Mouse (Mus musculus): ENCODE results near the gene Rbpjl.
A peak's percentile ranks its signal among the peaks of the same experiment; 100 is the strongest.

Rbpjl gene

DNA sequence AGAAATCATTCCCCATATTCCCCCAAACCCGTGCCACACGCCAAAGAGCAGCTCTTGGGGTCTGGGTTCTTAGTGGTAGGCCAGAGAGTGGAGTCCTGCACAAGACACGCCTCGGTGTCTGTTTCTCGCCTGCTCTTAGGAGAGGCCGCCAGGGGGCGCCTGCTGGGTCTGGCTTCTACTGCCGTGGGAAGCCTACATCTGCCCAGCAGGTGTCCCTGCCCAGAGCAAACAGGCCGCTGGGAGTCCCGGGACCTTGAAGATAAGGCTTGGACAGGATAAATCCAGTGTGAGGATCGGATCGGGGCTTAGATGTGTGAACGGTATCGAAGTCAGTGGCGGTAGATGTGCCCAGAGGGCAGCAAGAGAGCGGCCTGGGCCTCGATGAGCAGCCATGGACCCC, at the start of gene Rbpjl:
TSS of gene Rbpjl (plus strand) at position 236 of the 400 bp plus-strand sequence.
- DNase-seq = peak; percentile 85

DNA sequence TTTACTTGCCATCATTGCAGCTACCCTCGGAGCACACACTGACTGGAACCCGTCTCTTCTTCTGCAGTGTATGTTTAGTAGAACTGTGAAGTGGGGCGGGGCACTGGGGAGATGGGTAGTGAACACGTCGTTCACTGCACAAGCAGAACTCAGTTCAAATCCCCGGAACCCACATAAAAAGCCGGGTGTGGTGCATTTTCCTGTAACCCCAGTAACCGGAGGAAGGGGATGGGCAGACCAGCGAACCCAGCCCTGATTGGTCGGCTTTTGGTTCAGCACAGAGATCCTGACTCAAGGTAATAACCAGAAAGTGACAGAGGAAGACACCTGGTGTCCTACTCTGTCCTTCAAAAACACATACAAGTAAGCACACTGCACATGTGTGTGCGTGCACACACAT, 49.6 kb upstream of the Rbpjl start:
- no peak for DNase-seq

- DNase-seq = no peak
Measured at GRCm38 (mm10) chr2:164356177-164356967, 46.6 kb upstream of the Rbpjl start.

DNA sequence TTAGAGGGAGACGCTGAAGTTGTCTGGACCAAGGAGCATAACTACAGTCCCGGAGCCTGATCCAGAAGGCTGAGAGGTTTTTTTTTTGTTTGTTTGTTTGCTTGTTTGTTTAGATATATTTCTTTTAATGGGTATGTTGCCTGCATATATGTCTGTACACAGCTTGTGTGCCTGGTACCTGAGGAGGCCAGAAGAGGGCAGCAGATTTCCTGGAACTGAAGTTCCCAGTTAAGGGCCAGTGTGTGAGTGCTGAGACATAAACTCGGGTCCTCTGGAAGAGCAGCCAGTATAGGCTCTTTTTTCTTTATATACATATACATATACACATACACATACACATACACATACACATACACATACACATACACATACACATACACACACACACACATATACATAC, 44.6 kb upstream of the Rbpjl start:
- no peak for DNase-seq

GRCm38 (mm10) chr2:164359031-164359430, 43.9 kb upstream of the Rbpjl start:
- DNase-seq = no peak

- DNase-seq = no peak
Measured at GRCm38 (mm10) chr2:164359668-164360067, 43.3 kb upstream of the Rbpjl start.

- no peak for DNase-seq
Measured at GRCm38 (mm10) chr2:164360974-164361657, 41.8 kb upstream of the Rbpjl start.

DNA sequence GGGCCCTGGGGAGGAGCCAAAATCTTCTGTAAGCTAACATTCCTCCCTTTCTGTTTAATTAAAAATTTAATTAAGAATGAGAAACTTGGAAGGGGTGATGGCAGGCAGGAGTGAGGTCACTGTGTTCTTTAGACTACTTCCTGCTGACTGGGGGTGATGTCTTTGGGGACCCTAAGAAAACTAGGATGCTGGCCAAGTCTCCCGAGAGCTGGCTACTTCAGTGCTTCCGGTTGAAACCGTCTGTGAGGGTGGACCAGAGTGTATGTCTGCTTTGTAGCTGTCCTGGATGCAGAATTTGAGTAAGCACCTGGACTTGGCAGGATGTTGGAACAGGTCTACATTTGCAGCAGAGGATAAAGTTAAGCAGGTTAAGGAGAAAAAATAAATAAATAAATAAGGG, 36.0 kb upstream of the Rbpjl start:
- DNase-seq = no peak

GRCm38 (mm10) chr2:164368620-164369105, 34.3 kb upstream of the Rbpjl start:
- no peak for DNase-seq

- DNase-seq = no peak
Measured at GRCm38 (mm10) chr2:164371371-164371770, 31.6 kb upstream of the Rbpjl start.

- DNase-seq = no peak
Measured at GRCm38 (mm10) chr2:164372408-164373053, 30.4 kb upstream of the Rbpjl start.

- no peak for DNase-seq
Measured at GRCm38 (mm10) chr2:164373187-164373586, 29.8 kb upstream of the Rbpjl start.

DNA sequence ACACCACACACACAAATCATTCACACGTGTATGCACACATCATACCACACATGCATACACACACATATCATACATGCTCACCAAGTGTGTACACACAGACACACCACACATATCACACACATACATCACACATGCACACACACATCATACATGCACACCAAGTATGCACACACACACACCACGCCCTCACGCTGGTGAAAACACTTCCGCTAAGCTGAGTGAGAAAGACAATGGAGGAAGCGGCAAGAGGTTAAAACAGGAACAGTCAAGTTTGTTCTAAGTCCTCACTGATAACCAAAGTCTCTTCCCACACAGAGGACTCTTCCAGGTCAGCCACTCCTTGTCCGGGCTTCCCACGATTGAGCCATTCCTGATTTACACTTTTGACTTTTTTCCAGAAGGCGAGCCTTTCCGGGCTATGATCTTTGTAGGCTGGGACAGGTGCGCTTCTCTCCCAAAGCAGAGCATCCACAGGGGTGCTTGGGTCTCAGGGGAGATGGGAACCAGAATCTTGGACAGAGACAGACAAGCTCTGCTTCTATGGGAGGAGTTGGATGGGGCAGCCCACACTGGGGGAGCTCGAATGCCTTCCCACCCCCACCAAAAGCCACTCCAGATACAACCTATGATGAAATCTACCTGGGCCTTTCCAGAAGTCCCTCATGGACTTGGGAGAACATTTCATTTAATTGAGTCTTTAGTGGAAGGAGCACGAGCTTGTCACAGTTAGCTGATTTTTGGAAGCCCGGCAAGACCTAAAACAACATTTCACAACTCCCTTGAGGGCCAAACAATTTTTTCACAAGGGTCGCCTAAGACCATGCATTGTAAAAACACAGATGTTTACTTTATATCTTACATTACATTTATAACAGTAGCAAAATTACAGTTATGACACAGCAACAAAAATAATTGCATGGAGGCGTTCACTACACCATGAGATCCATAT, 25.2 kb upstream of the Rbpjl start:
- DNase-seq = no peak

GRCm38 (mm10) chr2:164381726-164382125, 21.2 kb upstream of the Rbpjl start:
- no peak for DNase-seq

GRCm38 (mm10) chr2:164382971-164383370, 20.0 kb upstream of the Rbpjl start:
- DNase-seq = no peak

GRCm38 (mm10) chr2:164383656-164384399, 19.1 kb upstream of the Rbpjl start:
- DNase-seq = no peak

DNA sequence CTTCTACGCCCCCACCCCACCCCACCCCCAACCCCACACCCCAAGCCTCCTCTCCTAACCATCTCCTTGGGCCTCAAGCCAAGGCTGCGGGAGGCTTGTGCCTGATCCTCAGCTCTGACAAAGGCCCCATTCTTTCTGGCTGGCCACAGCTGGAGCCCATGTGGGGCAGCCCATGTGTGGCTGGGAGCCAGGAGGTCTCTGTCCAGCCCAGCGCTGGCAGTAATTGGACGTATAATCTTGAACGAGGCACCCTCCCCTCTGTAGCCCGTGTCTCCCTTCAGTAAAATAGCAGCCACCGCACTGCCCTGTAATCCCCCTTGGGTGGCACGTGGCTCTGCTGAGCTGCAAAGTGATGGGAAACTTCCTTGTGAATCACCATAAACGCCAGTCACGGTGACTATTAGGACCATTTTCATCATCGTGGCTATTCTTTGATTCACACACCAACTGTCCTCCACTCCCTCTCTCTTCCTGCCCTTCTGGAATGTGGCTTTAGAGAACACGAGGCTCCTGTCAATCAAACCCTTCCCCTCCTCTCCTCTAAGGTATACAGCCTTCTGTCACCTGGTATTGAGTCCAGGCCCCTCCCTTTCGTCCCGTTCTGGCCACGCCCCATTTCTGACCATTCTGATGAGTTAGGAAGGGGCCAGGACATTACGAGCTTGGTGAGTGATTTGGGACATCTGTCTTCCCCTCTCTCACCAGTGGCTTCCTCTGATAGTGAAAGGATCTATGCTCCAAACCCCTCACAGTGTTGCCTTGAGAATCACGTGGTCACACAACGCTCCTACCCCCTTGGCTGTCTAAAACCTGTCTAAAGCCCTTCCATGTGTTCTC, 16.8 kb upstream of the Rbpjl start:
- DNase-seq = peak; percentile 97

DNA sequence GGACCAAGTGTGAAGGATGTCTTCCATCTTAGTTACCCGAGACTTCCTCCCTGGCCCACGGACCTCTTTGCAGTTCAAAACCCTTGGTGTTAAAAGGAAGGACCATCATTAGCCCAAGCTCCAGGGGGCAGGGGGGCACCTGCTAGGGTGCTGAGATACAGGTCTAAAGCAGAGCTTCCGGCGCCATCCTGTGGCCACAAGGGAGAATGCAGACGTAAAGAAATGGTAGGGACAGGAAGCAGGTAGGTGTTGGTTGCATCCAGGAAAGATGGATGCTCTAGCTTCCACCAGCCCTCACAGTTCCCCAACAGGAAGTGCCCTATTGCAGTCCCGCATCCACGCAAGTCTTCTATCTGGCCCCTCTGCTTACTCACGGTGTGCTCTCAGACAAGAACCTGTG, 16.0 kb upstream of the Rbpjl start:
- DNase-seq = peak; percentile 67

DNA sequence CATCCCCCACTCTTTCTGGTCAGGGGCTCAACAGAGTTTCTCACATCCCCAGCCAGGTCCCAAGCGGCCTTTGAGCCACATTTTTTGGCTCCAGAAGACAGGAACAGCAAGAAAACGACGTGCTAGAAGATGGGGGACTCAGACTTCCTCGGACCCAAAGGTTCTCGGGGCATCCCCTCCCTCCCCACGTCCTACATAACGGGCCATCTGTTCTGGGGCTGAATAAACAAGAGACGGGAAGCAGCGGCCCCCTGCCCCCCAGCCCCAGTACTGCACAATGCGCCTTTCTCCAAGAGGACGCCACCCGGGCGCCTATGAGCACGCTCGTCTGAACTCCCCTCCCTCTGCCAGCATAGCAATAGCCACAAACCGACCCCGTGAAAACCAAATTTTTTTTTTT, 13.9 kb upstream of the Rbpjl start, which contains the start of gene Slpi:
TSS of gene Slpi (minus strand) at position 76 of the 400 bp plus-strand sequence.
- DNase-seq = peak; percentile 85

DNA sequence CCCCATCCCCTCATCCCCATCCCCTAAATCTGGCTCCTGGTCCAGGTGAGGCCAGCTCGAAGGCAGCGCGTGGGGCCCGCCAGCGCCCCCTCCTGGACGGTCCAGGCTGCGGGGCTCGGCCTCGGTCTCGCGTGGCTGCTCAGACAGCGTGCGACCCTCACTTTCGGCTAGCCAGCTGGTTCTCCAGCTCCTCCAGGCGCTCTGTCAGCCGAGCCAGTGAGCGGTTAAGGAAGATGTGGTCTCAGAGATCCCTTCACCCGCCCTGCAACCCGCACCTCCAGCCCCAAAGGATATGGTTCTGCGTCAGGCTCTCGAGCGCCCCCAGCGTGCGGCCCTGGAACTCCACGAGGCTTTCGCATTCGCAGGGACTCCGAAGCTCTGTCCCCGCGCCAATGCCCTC, 13.4 kb upstream of the Rbpjl start:
- DNase-seq = peak; percentile 89

DNA sequence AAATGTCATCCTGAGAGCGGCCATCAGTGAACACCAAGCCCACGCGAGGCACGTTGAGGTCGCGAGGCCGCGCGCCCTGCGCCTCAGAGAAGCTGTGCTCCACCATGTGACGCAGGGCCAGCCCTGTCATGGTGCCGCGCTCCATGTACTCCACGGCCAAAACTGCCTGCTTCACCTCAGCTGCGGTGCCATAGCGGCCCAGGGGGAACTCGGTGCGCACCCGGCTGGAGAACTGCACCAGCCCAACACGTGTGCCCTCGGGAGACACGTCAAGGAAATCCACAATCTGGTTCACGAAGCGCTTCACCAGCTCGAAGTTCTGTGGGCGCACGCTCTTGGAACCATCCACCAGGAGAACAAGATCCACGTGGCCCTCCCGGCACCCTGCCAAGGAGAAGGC, 9.8 kb upstream of the Rbpjl start:
- DNase-seq = no peak
